Mouse (Mus musculus) small intestine, adult 2 months (tissue): ENCODE data around the gene Chml.

Experiments
- CTCF ChIP-seq: fragments of 200-500 bp; IDR thresholded peaks from 2 replicates; pipeline ENCODE4 v1.5.1; 2012; ENCODE audit warnings: low read depth, mild to moderate bottlenecking, control low read depth, inconsistent platforms, low read length, moderate library complexity, mixed read lengths; ENCODE audit not compliant: insufficient replicate concordance, insufficient read length; ENCODE audit errors: extremely low read depth
- POLR2A ChIP-seq: fragments of 200-500 bp; IDR thresholded peaks from 2 replicates; pipeline ENCODE4 v1.6.1; 2012; ENCODE audit warnings: low read depth, mild to moderate bottlenecking, control low read depth, inconsistent platforms, low read length, moderate library complexity

- TF ChIP-seq CTCF = no peak
- TF ChIP-seq POLR2A = no peak
These were observed 17.6 kb downstream of the Chml start for GRCm38 (mm10) chr1:175675116-175675515.
